Mouse (Mus musculus): Measurements from ENCODE around the gene Oca2. TPM values are rescaled to one million over a fixed set of nuclear protein-coding genes. Genes with fewer than 3 reads are reported as not detected.
A peak's percentile ranks its signal among the peaks of the same experiment; 100 is the strongest.

Oca2 gene
- polyA plus RNA-seq (2014; fragmentation: Nextera tagmentation; extraction: Ambion mirVana): 0.75 and 1.1 TPM in 2 replicates

DNA sequence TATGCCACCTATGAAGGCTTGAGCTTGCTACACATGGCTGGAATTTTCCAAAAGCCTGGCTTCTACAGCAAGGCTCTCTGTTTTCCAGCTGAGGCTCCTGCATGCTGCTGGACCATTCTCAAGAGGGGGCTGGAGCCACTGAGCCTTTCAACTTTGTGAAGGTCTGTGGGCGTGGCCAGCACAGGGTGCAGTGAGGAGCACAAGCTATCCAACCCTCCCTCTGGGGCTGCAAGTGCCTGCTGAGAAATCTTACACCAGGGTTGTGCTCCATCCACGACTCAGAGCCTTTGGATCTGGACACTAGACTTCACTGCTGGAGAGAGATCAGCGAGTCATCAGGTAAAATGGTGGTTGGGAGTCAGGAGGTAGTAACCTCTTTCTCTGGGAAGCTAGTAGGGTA, at the start of gene Oca2:
Gene Oca2 (plus strand): TSS at position 218 of the 400 bp plus-strand sequence.
- Histone ChIP-seq H3K36me3 (ENCODE audit: control insufficient read depth, insufficient read depth, low read length) (no peaks in the 10 kb centered on the region), H3K27me3 (replicated peaks; ENCODE audit: control insufficient read depth, insufficient read depth, low read length) (no peaks in the 10 kb centered on the region), H3K27ac (ENCODE audit: low read depth, low read length) (no peak within 1 kb of the TSS), H3K4me1 (ENCODE audit: control insufficient read depth, insufficient read depth, low read length) (no peaks in the 10 kb centered on the region), H3K4me3 (ENCODE audit: low read depth, low read length) (no peak within 1 kb of the TSS), H3K9ac (ENCODE audit: low read length) (no peak within 1 kb of the TSS), H3K4me2 (ENCODE audit: low read length) (no peak within 1 kb of the TSS), H3K9me3 (replicated peaks; ENCODE audit: control insufficient read depth, low read length) (no peaks in the 10 kb centered on the region)
- ATAC-seq: no peak
- 39% methylated on average over 3 of the region's 3 CpGs for WGBS
- no peak for DNase-seq (ENCODE audit: low spot score)

DNA sequence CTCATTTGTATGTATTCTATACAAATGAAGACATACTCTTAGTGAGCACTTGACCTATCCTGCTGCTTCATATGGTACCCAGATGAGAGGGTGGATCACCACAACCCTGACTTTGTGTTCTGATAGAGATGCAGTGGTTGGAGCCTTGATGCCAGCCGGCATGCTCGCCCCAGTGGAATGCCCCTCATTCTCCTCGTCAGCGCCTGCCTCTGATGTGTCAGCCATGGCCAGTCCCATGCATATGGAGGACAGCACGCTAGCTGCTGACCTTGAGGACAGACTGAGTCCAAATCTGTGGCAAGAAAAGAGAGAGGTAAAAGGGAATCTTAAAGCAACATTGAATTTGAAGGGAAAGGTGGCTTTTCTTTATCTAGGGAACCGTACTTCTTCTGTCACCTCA, 48.5 kb upstream of the Oca2 start:
- H3K4me2 ChIP-seq (ENCODE audit: low read length): no peak overlapping the region
- WGBS: 92% methylated on average over 6 of the region's 6 CpGs

DNA sequence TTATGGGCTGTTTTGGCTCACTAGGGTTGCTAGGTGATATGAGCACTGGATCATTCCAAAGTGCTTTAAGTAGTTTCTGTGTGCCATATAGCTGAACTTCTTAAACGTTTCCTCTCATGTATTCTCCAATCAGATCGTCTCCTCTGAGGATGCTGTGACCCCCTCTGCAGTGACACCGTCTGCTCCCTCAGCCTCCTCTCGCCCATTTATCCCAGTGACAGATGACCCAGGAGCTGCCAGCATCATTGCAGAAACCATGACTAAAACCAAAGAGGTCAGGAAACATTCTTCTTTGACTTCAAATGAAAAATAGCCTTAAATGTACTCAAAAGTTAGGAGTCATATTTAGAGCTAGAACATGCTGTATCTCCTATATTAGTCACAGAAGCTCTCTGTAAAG, 47.9 kb upstream of the Oca2 start:
- H3K4me2 ChIP-seq (ENCODE audit: low read length): no peak overlapping the region
- H3K27ac ChIP-seq (ENCODE audit: low read depth, low read length): no peak overlapping the region
- H3K36me3 ChIP-seq (ENCODE audit: control insufficient read depth, insufficient read depth, low read length): peaks cover 71% of the 10 kb centered on the region
- DNase-seq (ENCODE audit: low spot score) (no peak), ATAC-seq (no peak)
- H3K9me3 ChIP-seq (replicated peaks; ENCODE audit: control insufficient read depth, low read length): no peaks in the 10 kb centered on the region
- H3K9ac ChIP-seq (ENCODE audit: low read length): no peak overlapping the region
- 85% methylated on average over 4 of the region's 4 CpGs for WGBS
- H3K4me1 ChIP-seq (ENCODE audit: control insufficient read depth, insufficient read depth, low read length): no peaks in the 10 kb centered on the region
- no peaks in the 10 kb centered on the region for H3K27me3 ChIP-seq (replicated peaks; ENCODE audit: control insufficient read depth, insufficient read depth, low read length)
- H3K4me3 ChIP-seq (ENCODE audit: low read depth, low read length): no peak overlapping the region

More for the DNA sequence above, 48.5 kb upstream of the Oca2 start:
- H3K4me3 ChIP-seq (ENCODE audit: low read depth, low read length): no peak overlapping the region
- ATAC-seq: no peak
- no peaks in the 10 kb centered on the region for H3K27me3 ChIP-seq (replicated peaks; ENCODE audit: control insufficient read depth, insufficient read depth, low read length)
- no peak overlapping the region for H3K27ac ChIP-seq (ENCODE audit: low read depth, low read length)
- peaks cover 68% of the 10 kb centered on the region for H3K36me3 ChIP-seq (ENCODE audit: control insufficient read depth, insufficient read depth, low read length)
- H3K4me1 ChIP-seq (ENCODE audit: control insufficient read depth, insufficient read depth, low read length): no peaks in the 10 kb centered on the region
- no peak for DNase-seq (ENCODE audit: low spot score)
- no peaks in the 10 kb centered on the region for H3K9me3 ChIP-seq (replicated peaks; ENCODE audit: control insufficient read depth, low read length)
- H3K9ac ChIP-seq (ENCODE audit: low read length): no peak overlapping the region

DNA sequence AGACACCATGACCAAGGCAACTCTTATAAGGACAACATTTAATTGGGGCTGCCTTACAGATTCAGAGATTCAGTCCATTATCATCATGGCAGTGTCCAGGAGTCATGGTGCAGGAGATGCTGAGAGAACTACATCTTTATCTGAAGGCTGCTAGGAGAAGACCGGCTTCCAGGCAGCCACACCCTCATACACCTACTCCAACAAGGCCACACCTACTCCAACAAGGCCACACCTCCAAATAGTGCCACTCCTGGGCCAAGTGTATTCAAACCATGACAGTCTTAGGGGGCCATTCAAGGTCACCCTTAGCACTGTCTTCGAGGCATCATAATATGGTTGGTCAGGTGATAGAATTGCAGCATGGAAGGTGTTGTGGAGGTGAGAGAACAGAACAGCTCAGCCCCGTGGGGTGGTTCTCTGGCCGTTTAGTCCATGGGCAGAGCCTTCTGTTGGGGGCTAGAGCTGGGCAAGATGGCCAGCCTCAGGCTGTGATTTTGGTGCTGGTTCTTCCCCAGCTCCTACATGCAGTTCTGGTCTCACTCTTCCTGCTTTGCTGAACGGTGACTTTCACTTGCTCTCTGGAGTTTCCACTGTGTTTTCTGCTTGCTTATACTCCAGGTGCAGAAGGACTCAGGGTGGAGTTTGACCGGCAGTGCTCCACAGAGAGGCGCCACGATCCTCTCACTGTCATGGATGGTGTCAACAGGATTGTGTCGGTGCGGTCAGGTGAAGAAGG, 37.9 kb upstream of the Oca2 start:
- Histone ChIP-seq H3K36me3 (ENCODE audit: control insufficient read depth, insufficient read depth, low read length) (peaks cover 87% of the 10 kb centered on the region), H3K9me3 (replicated peaks; ENCODE audit: control insufficient read depth, low read length) (no peaks in the 10 kb centered on the region), H3K4me3 (ENCODE audit: low read depth, low read length) (no peak overlapping the region), H3K4me2 (ENCODE audit: low read length) (no peak overlapping the region), H3K27me3 (replicated peaks; ENCODE audit: control insufficient read depth, insufficient read depth, low read length) (no peaks in the 10 kb centered on the region), H3K4me1 (ENCODE audit: control insufficient read depth, insufficient read depth, low read length) (no peaks in the 10 kb centered on the region), H3K27ac (ENCODE audit: low read depth, low read length) (no peak overlapping the region), H3K9ac (ENCODE audit: low read length) (no peak overlapping the region)
- 97% methylated on average over 10 of the region's 10 CpGs for WGBS
- ATAC-seq: no peak
- DNase-seq (ENCODE audit: low spot score): no peak

DNA sequence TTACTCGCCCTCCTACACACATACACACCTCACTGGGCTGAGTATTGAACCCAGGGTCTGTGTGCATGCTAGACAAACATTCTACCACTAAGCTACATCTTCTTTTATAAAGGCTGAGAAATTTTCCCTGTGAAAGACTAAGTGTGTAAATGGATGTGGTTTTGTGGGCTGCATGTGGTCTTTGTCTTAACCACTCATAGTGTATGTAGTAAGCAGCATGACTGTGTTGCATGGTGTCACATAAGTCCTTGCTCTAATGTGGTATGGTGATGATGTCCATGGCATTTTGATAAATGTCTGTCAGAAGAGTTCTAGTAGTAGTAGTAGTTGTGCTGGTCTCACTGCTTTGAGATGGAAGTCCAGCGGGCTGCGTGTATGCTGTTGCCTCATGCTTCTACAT, 36.7 kb upstream of the Oca2 start:
- Histone ChIP-seq H3K4me2 (ENCODE audit: low read length) (no peak overlapping the region), H3K9me3 (replicated peaks; ENCODE audit: control insufficient read depth, low read length) (no peaks in the 10 kb centered on the region), H3K9ac (ENCODE audit: low read length) (no peak overlapping the region), H3K4me3 (ENCODE audit: low read depth, low read length) (no peak overlapping the region), H3K27me3 (replicated peaks; ENCODE audit: control insufficient read depth, insufficient read depth, low read length) (no peaks in the 10 kb centered on the region), H3K27ac (ENCODE audit: low read depth, low read length) (no peak overlapping the region), H3K36me3 (ENCODE audit: control insufficient read depth, insufficient read depth, low read length) (peaks cover 88% of the 10 kb centered on the region), H3K4me1 (ENCODE audit: control insufficient read depth, insufficient read depth, low read length) (no peaks in the 10 kb centered on the region)
- DNase-seq (ENCODE audit: low spot score): no peak
- ATAC-seq: no peak
- 94% methylated on average over 3 of the region's 3 CpGs for WGBS

DNA sequence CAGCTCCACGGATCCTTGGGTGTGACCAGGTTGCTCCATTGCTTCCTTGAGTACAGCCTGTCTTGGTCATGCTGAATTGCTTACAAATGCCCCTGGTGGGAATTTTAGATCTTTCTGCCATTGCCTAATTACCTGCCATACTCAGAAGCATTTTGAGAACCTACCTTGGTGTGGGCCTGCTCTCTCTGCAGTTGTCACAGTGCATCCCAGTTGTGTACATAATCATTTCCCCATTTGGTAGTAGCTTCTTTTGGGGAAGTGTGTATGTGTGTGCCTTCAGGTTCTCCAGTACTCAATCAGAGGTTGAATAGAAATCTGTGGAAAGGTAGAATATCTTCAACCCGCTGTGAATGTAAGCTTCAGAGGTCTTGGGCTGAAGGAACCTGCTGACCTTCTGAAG, 36.3 kb upstream of the Oca2 start:
- no peaks in the 10 kb centered on the region for H3K9me3 ChIP-seq (replicated peaks; ENCODE audit: control insufficient read depth, low read length)

DNA sequence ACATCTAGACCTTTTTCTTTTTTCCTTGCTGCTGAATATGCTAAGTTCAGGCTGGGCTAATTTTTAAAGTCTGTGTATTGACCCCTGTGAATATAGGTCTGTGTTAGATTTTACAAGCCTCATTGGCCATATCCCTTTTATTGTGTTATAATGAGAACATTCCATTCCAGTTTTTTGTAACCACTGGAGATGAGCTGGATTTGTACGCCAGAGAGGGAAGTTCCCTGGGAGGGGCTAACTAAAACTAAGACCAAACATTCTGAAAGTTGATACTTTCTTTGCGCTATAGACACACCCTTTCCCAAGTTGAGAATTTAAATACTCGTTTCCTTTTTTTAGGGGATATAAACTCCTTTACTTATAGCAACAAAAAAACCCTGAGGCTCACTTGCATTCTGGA, 34.7 kb upstream of the Oca2 start:
- Histone ChIP-seq H3K9ac (ENCODE audit: low read length) (no peak overlapping the region), H3K9me3 (replicated peaks; ENCODE audit: control insufficient read depth, low read length) (no peaks in the 10 kb centered on the region), H3K4me3 (ENCODE audit: low read depth, low read length) (no peak overlapping the region), H3K27me3 (replicated peaks; ENCODE audit: control insufficient read depth, insufficient read depth, low read length) (no peaks in the 10 kb centered on the region), H3K27ac (ENCODE audit: low read depth, low read length) (no peak overlapping the region), H3K4me1 (ENCODE audit: control insufficient read depth, insufficient read depth, low read length) (no peaks in the 10 kb centered on the region), H3K4me2 (ENCODE audit: low read length) (no peak overlapping the region), H3K36me3 (ENCODE audit: control insufficient read depth, insufficient read depth, low read length) (peaks cover 86% of the 10 kb centered on the region)
- no peak for DNase-seq (ENCODE audit: low spot score)
- WGBS: 46% methylated on average over 3 of the region's 3 CpGs
- no peak for ATAC-seq

More for the DNA sequence above, 36.3 kb upstream of the Oca2 start:
- Histone ChIP-seq H3K4me3 (ENCODE audit: low read depth, low read length) (no peak overlapping the region), H3K27ac (ENCODE audit: low read depth, low read length) (no peak overlapping the region), H3K36me3 (ENCODE audit: control insufficient read depth, insufficient read depth, low read length) (peaks cover 86% of the 10 kb centered on the region), H3K4me2 (ENCODE audit: low read length) (no peak overlapping the region), H3K27me3 (replicated peaks; ENCODE audit: control insufficient read depth, insufficient read depth, low read length) (no peaks in the 10 kb centered on the region), H3K4me1 (ENCODE audit: control insufficient read depth, insufficient read depth, low read length) (no peaks in the 10 kb centered on the region), H3K9ac (ENCODE audit: low read length) (no peak overlapping the region)
- ATAC-seq (no peak), DNase-seq (ENCODE audit: low spot score) (no peak)
- 92% methylated on average over 2 of the region's 2 CpGs for WGBS

DNA sequence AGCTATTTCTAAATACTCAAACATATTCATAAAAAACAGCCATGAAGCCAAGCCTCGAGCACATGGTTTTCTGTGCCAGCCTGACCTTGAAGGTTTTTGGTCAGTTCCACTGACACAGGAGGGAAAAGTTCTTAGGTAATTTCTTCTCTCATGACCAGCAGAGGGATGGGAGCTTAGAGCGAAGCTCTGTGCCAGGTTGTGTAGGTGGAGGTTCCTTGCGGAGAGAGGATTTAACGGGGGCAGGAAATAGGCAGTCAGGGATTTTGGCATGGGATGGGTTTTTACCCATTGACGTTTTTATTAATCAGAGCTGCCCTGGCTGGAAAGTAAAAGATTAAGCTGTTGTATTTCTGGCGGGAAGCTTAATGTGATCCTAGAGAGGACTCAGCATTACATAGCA, 18.7 kb upstream of the Oca2 start:
- Histone ChIP-seq H3K9ac (ENCODE audit: low read length) (no peak overlapping the region), H3K4me2 (ENCODE audit: low read length) (no peak overlapping the region), H3K9me3 (replicated peaks; ENCODE audit: control insufficient read depth, low read length) (no peaks in the 10 kb centered on the region), H3K27ac (ENCODE audit: low read depth, low read length) (no peak overlapping the region), H3K4me1 (ENCODE audit: control insufficient read depth, insufficient read depth, low read length) (no peaks in the 10 kb centered on the region), H3K27me3 (replicated peaks; ENCODE audit: control insufficient read depth, insufficient read depth, low read length) (no peaks in the 10 kb centered on the region), H3K36me3 (ENCODE audit: control insufficient read depth, insufficient read depth, low read length) (peaks cover 84% of the 10 kb centered on the region), H3K4me3 (ENCODE audit: low read depth, low read length) (no peak overlapping the region)
- ATAC-seq: no peak
- 89% methylated on average over 6 of the region's 6 CpGs for WGBS
- no peak for DNase-seq (ENCODE audit: low spot score)

DNA sequence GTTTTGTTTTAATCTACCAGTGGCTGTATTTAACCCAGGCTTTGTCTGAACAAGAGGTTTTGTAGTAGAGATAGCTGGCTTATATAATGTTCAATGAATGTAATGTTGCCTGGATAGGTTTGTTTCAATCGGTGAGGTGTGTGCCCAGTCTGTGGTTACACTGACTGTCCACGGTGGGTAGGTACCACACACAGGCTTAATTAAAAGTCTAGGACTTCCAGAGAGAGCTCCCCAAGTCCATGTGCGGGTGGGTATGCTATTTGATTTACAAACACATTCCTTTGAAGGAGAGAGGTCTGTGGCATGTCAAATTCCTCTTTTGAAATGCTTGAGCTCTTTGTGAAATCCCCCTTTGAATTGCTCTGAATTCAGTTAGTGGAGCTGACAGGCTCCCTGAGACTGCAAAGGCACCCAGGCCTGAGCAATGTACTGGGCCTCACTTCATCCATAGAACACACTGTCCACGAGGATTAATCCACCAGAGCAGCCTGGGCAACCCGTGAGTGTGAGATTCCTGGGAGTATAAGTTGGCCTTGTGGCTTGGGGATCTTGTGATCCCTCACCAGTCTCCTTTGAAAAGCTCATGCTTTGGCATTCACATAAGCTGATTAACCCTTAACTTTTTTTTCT, 3.7 kb upstream of the Oca2 start:
- Histone ChIP-seq H3K4me1 (ENCODE audit: control insufficient read depth, insufficient read depth, low read length) (no peaks in the 10 kb centered on the region), H3K4me2 (ENCODE audit: low read length) (no peak overlapping the region), H3K27me3 (replicated peaks; ENCODE audit: control insufficient read depth, insufficient read depth, low read length) (no peaks in the 10 kb centered on the region), H3K36me3 (ENCODE audit: control insufficient read depth, insufficient read depth, low read length) (peaks cover 17% of the 10 kb centered on the region), H3K9ac (ENCODE audit: low read length) (no peak overlapping the region), H3K9me3 (replicated peaks; ENCODE audit: control insufficient read depth, low read length) (no peaks in the 10 kb centered on the region), H3K4me3 (ENCODE audit: low read depth, low read length) (no peak overlapping the region), H3K27ac (ENCODE audit: low read depth, low read length) (no peak overlapping the region)
- WGBS: 29% methylated on average over 5 of the region's 5 CpGs
- DNase-seq (ENCODE audit: low spot score) (peak; percentile 15), ATAC-seq (peak; percentile 52; the same call in 1 of the 2 replicates)
